Mouse (Mus musculus) hindbrain, embryonic 12.5 days (tissue): Measurements from ENCODE around the gene Zfp949. TPM values are rescaled to one million over a fixed set of nuclear protein-coding genes. Genes with fewer than 3 reads are reported as not detected.

ENCODE experiments used
- ATAC-seq: fragments of 200-750 bp; cut with Nextera tagmentation; 2 replicates; pipeline ENCODE4 v1.8.0; 2017; ENCODE audit warnings: moderate TSS enrichment; ENCODE audit not compliant: low FRiP score
- H3K27ac ChIP-seq: fragments of 300-500 bp; sonication (generic); 2 replicates; pipeline ENCODE4 v1.5.1; 2016; ENCODE audit warnings: mild to moderate bottlenecking
- H3K27me3 ChIP-seq: fragments of 300-500 bp; sonication (generic); 2 replicates; pipeline ENCODE4 v1.6.1; 2016; ENCODE audit warnings: mild to moderate bottlenecking
- H3K36me3 ChIP-seq: fragments of 300-500 bp; sonication (generic); 2 replicates; pipeline ENCODE4 v1.6.1; 2016; ENCODE audit warnings: mild to moderate bottlenecking
- H3K4me1 ChIP-seq: fragments of 300-500 bp; sonication (generic); 2 replicates; pipeline ENCODE4 v1.6.1; 2016
- H3K4me2 ChIP-seq: fragments of 300-500 bp; sonication (generic); replicated peaks from 2 replicates; pipeline ENCODE4 v1.6.1; 2016; ENCODE audit warnings: mild to moderate bottlenecking
- H3K4me3 ChIP-seq: fragments of 300-500 bp; sonication (generic); 2 replicates; pipeline ENCODE4 v1.5.1; 2016; ENCODE audit warnings: mild to moderate bottlenecking
- H3K9ac ChIP-seq: fragments of 300-500 bp; sonication (generic); 2 replicates; pipeline ENCODE4 v1.6.1; 2016; ENCODE audit warnings: mild to moderate bottlenecking, moderate library complexity
- H3K9me3 ChIP-seq: fragments of 300-500 bp; sonication (generic); replicated peaks from 2 replicates; pipeline ENCODE4 v1.6.1; 2016; ENCODE audit warnings: mild to moderate bottlenecking
- WGBS: fragments of 180-500 bp; shearing (Covaris S2); methylation state at CpG from one replicate; pipeline ENCODE4 v1.1.7; 2016; 5-methylcytosine and 5-hydroxymethylcytosine counted together
- polyA plus RNA-seq: library from polyadenylated mRNA; unstranded; fragments of >200 nt; fragmentation: Nextera tagmentation; extraction: Ambion mirVana; gene quantifications from 2 replicates; pipeline ENCODE4 v1.2.1, GENCODE M21; 2016

The Zfp949 gene
- polyA plus RNA-seq = 15.9 and 16.5 TPM in 2 replicates

GRCm38 (mm10) chr9:88547851-88548613, at the start of gene Zfp949:
Zfp949 (plus strand) TSS chr9:88548020.
- WGBS = under 1% methylated on average over 30 of the region's 30 CpGs
- peak; percentile 95 for ATAC-seq
- peak within 1 kb of the TSS; percentile 86 for H3K27ac ChIP-seq
- peak within 1 kb of the TSS; percentile 74 for H3K4me3 ChIP-seq
- no peaks in the 10 kb centered on the region for H3K27me3 ChIP-seq
- H3K36me3 ChIP-seq = peaks cover 6% of the 10 kb centered on the region; the same call in 1 of the 2 replicates
- peak within 1 kb of the TSS; percentile 70 for H3K9ac ChIP-seq
- peak within 1 kb of the TSS; percentile 60 for H3K4me2 ChIP-seq
- H3K4me1 ChIP-seq = peaks cover 20% of the 10 kb centered on the region
- no peaks in the 10 kb centered on the region for H3K9me3 ChIP-seq

DNA sequence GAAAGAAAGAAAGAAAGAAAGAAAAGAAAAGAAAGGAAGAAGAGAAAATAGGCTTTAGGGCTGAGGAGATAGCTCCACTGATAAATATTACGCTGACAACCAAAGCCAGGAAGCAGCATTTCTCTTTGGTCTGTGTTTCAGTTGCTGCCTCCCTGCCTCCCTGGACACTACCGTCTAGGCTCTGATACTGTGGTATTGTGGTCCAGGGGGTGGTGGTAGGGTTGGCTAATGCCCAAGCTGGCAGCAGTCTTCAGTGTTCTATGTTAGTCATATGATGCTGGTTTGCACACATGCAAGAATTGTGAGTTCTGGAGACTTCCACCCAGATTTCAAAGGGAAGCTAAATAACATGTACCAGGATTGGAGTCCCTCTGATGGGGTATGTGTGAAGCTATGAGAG, 47.7 kb upstream of the Zfp949 start:
- 81% methylated on average over 2 of the region's 2 CpGs for WGBS
- no peak for ATAC-seq
- no peak overlapping the region for H3K4me3 ChIP-seq

DNA sequence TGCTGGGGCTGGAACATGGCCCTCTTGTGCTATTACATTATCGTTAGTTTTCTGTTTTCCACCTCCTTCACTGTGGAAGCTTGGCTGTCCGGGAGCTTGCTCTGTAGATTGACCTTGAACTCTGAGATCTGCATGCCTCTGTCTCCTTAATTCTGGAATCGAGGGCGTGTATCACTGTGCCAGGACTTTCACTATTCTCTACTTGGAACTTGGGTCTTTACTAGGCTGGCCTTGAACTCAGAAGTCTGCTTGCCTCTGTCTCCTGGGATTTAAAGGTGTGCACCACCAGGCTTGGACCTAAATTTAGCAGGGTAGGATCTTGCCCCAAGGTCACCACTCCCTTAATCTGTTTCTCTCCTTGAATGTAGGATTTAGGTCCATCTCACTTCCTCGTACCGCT, 46.0 kb upstream of the Zfp949 start:
- WGBS = 93% methylated on average over 6 of the region's 6 CpGs
- H3K4me3 ChIP-seq = no peak overlapping the region
- H3K4me1 ChIP-seq = no peaks in the 10 kb centered on the region
- no peak for ATAC-seq
- H3K9ac ChIP-seq = no peak overlapping the region
- no peaks in the 10 kb centered on the region for H3K27me3 ChIP-seq
- no peaks in the 10 kb centered on the region for H3K9me3 ChIP-seq
- H3K27ac ChIP-seq = no peak overlapping the region
- no peaks in the 10 kb centered on the region for H3K36me3 ChIP-seq
- H3K4me2 ChIP-seq = no peak overlapping the region

More for the DNA sequence above, 47.7 kb upstream of the Zfp949 start:
- H3K27me3 ChIP-seq = no peaks in the 10 kb centered on the region
- H3K9ac ChIP-seq = no peak overlapping the region
- H3K9me3 ChIP-seq = no peaks in the 10 kb centered on the region
- no peaks in the 10 kb centered on the region for H3K4me1 ChIP-seq
- no peaks in the 10 kb centered on the region for H3K36me3 ChIP-seq
- no peak overlapping the region for H3K4me2 ChIP-seq
- H3K27ac ChIP-seq = no peak overlapping the region

DNA sequence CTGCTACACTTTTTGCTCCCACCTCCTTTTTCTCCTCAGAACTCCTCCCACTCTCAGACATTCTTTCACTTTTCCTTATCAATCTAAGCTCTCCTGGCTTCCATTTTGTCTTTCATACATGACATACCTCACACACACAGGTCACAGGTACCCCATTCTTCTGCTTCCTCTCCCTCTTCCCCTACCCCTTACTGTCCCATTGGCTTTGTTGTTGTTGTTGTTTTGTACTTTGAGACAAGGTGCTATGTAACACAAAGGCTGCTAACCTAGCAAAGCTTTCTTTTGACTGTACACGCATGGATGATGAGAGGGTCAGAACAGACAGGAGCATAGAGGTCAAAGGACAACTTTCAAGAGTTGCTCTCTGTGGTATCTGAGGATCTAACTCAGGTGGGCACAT, 32.3 kb upstream of the Zfp949 start:
- Histone ChIP-seq H3K9ac (no peak overlapping the region), H3K4me3 (no peak overlapping the region), H3K27me3 (no peaks in the 10 kb centered on the region), H3K9me3 (no peaks in the 10 kb centered on the region), H3K4me1 (peaks cover 6% of the 10 kb centered on the region), H3K27ac (no peak overlapping the region), H3K4me2 (no peak overlapping the region), H3K36me3 (peaks cover 9% of the 10 kb centered on the region)
- no peak for ATAC-seq
- WGBS = 91% methylated on average over 1 of the region's 1 CpGs

DNA sequence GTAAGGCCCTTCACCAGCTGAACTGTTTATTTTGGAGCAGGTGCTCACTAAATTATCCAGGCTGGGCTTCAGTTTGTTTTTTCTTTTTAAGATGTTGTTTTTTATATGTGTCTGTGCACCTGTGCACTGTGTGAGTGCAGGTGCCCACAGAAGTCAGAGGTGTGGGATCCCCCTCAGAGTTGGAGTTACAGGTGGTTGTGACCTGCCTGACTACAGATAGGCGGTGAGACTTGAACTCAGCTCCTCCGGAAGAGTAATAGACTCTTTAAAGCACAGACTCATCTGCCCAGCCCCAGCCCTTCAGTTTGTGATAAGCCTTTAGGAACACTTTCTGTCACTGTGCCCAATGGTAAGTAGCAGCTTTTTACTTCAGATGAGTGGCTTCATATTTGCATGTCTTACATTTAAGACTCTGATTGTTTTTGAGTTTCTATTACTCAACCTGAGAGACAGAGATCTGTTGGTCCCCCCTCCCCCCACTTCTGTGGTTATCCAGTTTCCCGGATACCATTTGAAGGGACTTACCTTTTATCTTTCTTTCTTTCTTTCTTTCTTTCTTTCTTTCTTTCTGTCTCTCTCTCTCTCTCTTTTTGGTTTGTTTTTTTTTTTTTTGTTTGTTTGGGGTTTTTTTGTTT, 31.3 kb upstream of the Zfp949 start:
- peaks cover 13% of the 10 kb centered on the region for H3K4me1 ChIP-seq
- peaks cover 16% of the 10 kb centered on the region for H3K36me3 ChIP-seq
- no peak overlapping the region for H3K9ac ChIP-seq
- H3K4me3 ChIP-seq = no peak overlapping the region
- no peak for ATAC-seq
- no peak overlapping the region for H3K27ac ChIP-seq
- H3K27me3 ChIP-seq = no peaks in the 10 kb centered on the region
- H3K9me3 ChIP-seq = no peaks in the 10 kb centered on the region
- H3K4me2 ChIP-seq = no peak overlapping the region
- 88% methylated on average over 3 of the region's 3 CpGs for WGBS

DNA sequence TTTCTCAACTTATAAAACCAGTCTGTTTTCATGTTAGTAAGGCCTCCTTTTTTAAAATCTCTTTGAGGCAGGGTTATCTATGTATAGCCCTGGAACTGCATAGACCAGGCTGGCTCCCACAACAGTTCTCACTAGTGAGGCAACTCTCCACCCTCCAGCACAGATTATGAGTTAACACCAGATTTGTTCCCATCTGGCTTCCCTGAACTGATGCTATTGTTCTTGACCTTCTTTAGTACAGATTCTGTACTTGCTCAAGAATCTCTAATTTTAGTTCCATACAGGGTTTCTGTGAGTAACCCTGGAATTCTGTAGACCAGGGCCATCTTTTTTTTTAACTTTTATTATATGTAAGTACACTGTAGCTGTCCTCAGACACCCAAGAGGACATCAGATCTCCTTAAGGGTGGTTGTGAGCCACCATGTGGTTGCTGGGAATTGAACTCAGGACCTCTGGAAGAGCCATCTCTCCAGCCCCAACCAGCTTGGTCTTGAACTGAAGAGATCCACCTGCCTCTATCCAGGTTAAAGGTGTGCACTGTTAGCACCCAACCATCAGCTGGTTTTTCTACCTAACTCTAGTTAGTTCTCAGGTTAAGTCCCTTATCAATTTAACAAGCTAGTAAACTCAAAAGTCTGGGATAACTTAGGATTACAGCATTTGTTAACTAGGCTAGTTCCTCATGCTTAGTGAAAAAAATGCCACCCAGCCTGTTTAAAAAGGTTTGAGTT, 28.3 kb upstream of the Zfp949 start:
- Histone ChIP-seq H3K9ac (no peak overlapping the region), H3K36me3 (peaks cover 16% of the 10 kb centered on the region), H3K4me2 (no peak overlapping the region), H3K4me1 (peaks cover 15% of the 10 kb centered on the region), H3K4me3 (no peak overlapping the region), H3K9me3 (no peaks in the 10 kb centered on the region), H3K27ac (no peak overlapping the region), H3K27me3 (no peaks in the 10 kb centered on the region)
- no peak for ATAC-seq

GRCm38 (mm10) chr9:88520122-88520848, 27.5 kb upstream of the Zfp949 start:
- Histone ChIP-seq H3K4me1 (peaks cover 15% of the 10 kb centered on the region), H3K9me3 (no peaks in the 10 kb centered on the region), H3K9ac (peak overlapping the region; percentile 90; the same call in 1 of the 2 replicates), H3K27ac (peak overlapping the region; percentile 3; the same call in 1 of the 2 replicates), H3K4me3 (peak overlapping the region; percentile 76), H3K4me2 (peak overlapping the region; percentile 64), H3K36me3 (peaks cover 16% of the 10 kb centered on the region), H3K27me3 (no peaks in the 10 kb centered on the region)
- no peak for ATAC-seq
- WGBS = 30% methylated on average over 2 of the region's 2 CpGs

- H3K27ac ChIP-seq = peak overlapping the region; percentile 3; the same call in 1 of the 2 replicates
- H3K36me3 ChIP-seq = peaks cover 16% of the 10 kb centered on the region
- H3K9me3 ChIP-seq = no peaks in the 10 kb centered on the region
- peak overlapping the region; percentile 90 for H3K9ac ChIP-seq
- H3K4me3 ChIP-seq = peak overlapping the region; percentile 76
- peaks cover 15% of the 10 kb centered on the region for H3K4me1 ChIP-seq
- no peaks in the 10 kb centered on the region for H3K27me3 ChIP-seq
- H3K4me2 ChIP-seq = peak overlapping the region; percentile 64
- ATAC-seq = no peak
- 28% methylated on average over 4 of the region's 4 CpGs for WGBS
These were observed 26.9 kb upstream of the Zfp949 start for GRCm38 (mm10) chr9:88520849-88521483.

DNA sequence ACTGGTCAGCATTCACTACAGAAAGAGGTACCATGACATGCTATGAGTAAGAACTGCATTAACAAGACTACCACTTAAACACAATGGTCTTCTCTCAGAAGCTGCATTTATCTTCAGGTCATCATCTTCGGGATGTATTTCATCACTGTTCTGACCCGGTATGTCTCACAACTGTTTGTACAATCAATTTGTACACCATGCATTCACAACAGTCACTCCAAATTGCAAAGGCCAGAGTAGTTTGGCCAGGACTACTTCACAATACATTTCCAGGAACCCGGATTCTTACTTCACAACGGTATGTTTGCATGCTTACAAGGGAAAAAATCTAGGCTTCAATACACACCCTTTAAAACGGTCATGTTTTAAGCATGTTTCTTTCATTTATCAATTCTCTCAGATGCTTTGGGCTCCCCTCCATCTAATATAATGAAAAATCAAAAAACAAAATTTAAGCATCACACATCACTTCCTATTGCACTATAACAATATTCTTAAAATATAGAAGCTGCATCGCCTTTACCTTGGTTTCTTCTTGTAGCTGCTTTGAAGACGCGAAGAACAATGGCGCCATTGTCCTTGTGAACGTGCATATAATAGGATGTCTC, 25.8 kb upstream of the Zfp949 start:
- Histone ChIP-seq H3K36me3 (peaks cover 16% of the 10 kb centered on the region), H3K4me2 (peak overlapping the region; percentile 64), H3K4me3 (peak overlapping the region; percentile 76), H3K9ac (peak overlapping the region; percentile 90), H3K27me3 (no peaks in the 10 kb centered on the region), H3K9me3 (no peaks in the 10 kb centered on the region), H3K4me1 (peaks cover 15% of the 10 kb centered on the region), H3K27ac (peak overlapping the region; percentile 93)
- no peak for ATAC-seq
- under 1% methylated on average over 10 of the region's 10 CpGs for WGBS

- peak; percentile 90 for ATAC-seq
- peak overlapping the region; percentile 79 for H3K4me2 ChIP-seq
- under 1% methylated on average over 58 of the region's 69 CpGs for WGBS
- peaks cover 16% of the 10 kb centered on the region for H3K36me3 ChIP-seq
- peaks cover 15% of the 10 kb centered on the region for H3K4me1 ChIP-seq
- H3K4me3 ChIP-seq = peak overlapping the region; percentile 76
- no peaks in the 10 kb centered on the region for H3K9me3 ChIP-seq
- H3K27me3 ChIP-seq = no peaks in the 10 kb centered on the region
- H3K27ac ChIP-seq = peak overlapping the region; percentile 93
- H3K9ac ChIP-seq = peak overlapping the region; percentile 90
These were observed 25.1 kb upstream of the Zfp949 start for GRCm38 (mm10) chr9:88522569-88523334.

GRCm38 (mm10) chr9:88523335-88523668, 24.5 kb upstream of the Zfp949 start:
- H3K27me3 ChIP-seq = no peaks in the 10 kb centered on the region
- H3K4me3 ChIP-seq = peak overlapping the region; percentile 76
- no peaks in the 10 kb centered on the region for H3K9me3 ChIP-seq
- H3K36me3 ChIP-seq = peaks cover 16% of the 10 kb centered on the region
- H3K4me1 ChIP-seq = peaks cover 15% of the 10 kb centered on the region
- 0% methylated on average over 16 of the region's 16 CpGs for WGBS
- ATAC-seq = peak; percentile 66
- H3K27ac ChIP-seq = peak overlapping the region; percentile 85
- H3K4me2 ChIP-seq = peak overlapping the region; percentile 79
- peak overlapping the region; percentile 90 for H3K9ac ChIP-seq
